Mouse (Mus musculus) olfactory bulb, adult 2 months (tissue): ENCODE data around the gene Ccdc15. TPM values are rescaled to one million over a fixed set of nuclear protein-coding genes. Genes with fewer than 3 reads are reported as not detected.

Experiments
- H3K27ac ChIP-seq: fragments of 200-500 bp; 2 replicates; pipeline ENCODE4 v1.5.1; 2012; ENCODE audit warnings: low read depth, low read length; ENCODE audit not compliant: insufficient read depth
- H3K4me1 ChIP-seq: fragments of 200-500 bp; 2 replicates; pipeline ENCODE4 v1.6.1; 2012; ENCODE audit warnings: low read length; ENCODE audit not compliant: control insufficient read depth, insufficient read depth
- H3K4me3 ChIP-seq: fragments of 200-500 bp; 2 replicates; pipeline ENCODE4 v1.5.1; 2012; ENCODE audit warnings: mild to moderate bottlenecking, low read depth, low read length, moderate library complexity; ENCODE audit not compliant: insufficient read depth
- CTCF ChIP-seq: fragments of 200-500 bp; IDR thresholded peaks from 2 replicates; pipeline ENCODE4 v1.5.1; 2012; ENCODE audit warnings: low read depth, mild to moderate bottlenecking, low read length, moderate library complexity; ENCODE audit not compliant: insufficient read depth
- POLR2A ChIP-seq: fragments of 200-500 bp; IDR thresholded peaks from 2 replicates; pipeline ENCODE4 v1.6.1; 2012; ENCODE audit warnings: mild to moderate bottlenecking, low read depth, low read length, moderate library complexity; ENCODE audit not compliant: insufficient read depth
- WGBS: fragments of 180-500 bp; shearing (Covaris S2); methylation state at CpG from one replicate; pipeline ENCODE4 v1.1.7; 2018; 5-methylcytosine and 5-hydroxymethylcytosine counted together
- polyA plus RNA-seq: library from polyadenylated mRNA; stranded (reverse); fragments of >200 nt; gene quantifications from 2 replicates; pipeline ENCODE4 v1.2.4, GENCODE M21; 2012; ENCODE audit warnings: low replicate concordance; ENCODE audit not compliant: missing spikeins, insufficient read depth, insufficient read length

Gene Ccdc15
- polyA plus RNA-seq, 1 experiment: not detected

DNA sequence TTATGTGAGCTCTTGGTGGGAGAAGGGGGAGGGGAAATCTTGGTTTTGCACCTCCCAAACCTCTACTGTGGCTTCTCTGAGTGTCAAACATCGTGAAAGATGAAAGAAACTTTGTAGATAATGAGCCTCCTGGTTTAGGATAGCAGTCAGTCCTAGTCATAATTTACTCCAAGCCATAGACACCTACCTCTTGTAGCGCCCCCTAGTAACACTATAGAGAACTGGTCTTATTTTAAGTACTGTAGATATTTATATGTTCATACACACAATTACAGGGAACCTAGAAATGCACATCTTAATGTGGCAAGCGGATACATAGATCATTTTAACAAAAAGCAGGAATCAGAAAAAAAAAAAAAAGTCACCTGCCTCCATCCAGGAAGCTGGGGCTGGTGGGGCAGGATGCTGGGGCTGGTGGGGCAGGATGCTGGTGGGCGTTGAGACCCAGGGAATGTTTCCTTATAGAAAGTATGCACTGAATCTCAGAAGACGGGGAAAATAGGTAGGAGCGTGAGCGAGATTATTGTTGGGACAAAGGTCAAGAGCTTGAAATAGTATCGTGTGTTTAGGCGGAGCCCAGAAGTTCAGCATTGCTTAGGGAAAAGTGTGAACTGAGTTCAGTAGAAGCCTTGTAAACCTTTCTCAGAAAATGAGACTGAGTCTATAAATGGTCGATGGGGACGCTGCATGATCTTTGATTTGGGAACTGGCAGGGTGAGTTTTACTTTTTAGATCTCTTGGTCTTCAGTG is 20.0 kb upstream of the Ccdc15 start:
- peak overlapping the region; percentile 64 for H3K27ac ChIP-seq
- H3K4me3 ChIP-seq: peak overlapping the region; percentile 40

DNA sequence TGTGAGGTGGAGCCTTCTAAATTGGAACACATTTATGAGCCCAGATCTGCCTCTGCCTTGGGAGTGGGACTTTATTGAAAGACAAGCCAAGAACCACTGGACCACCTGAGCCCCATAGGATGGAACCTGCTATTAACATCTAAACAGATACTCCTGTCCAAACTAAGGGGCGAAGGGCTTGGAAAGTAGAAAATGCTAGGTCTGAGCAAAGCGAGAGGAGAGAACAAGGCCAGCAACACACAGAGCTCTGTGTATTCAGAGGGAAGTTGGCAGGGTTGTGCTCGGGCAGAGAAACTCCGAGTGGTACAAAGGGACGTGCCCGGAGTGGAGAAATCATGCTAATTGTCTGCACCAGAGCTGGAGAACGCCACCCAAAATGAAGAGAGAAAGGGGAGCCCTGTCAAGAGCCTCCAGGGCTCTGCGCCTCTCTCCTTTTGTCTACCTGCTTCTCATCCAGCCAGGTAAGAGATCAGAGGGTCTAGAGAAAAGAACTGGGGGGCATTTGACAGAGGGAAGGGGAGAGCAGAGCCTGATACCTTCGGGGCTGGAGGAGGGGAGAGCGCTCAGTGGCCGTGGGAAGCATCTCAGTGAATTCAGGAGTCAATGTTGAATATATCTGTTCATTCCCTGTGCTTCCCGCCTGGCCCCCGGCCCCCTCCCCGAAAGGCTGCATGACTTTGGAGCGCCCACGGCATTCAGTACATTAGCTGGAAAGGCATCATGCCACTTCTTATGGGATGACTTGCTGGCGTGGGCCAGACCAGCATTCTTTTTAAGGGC is 19.3 kb upstream of the Ccdc15 start, which contains the start of gene Hepacam:
TSS of gene Hepacam (plus strand) at position 51 of the 780 bp plus-strand sequence.
- H3K4me3 ChIP-seq: peak within 1 kb of the TSS; percentile 40
- peaks cover 5% of the 10 kb centered on the region; the same call in 1 of the 2 replicates for H3K4me1 ChIP-seq
- WGBS: 38% methylated on average over 17 of the region's 17 CpGs
- peak within 1 kb of the TSS; percentile 66 for H3K27ac ChIP-seq
- no peak for TF ChIP-seq CTCF
- no peak for TF ChIP-seq POLR2A

More for the DNA sequence above, 20.0 kb upstream of the Ccdc15 start:
- H3K4me1 ChIP-seq: peaks cover 3% of the 10 kb centered on the region; the same call in 1 of the 2 replicates
- 58% methylated on average over 11 of the region's 11 CpGs for WGBS
- no peak for TF ChIP-seq POLR2A
- TF ChIP-seq CTCF: no peak

DNA sequence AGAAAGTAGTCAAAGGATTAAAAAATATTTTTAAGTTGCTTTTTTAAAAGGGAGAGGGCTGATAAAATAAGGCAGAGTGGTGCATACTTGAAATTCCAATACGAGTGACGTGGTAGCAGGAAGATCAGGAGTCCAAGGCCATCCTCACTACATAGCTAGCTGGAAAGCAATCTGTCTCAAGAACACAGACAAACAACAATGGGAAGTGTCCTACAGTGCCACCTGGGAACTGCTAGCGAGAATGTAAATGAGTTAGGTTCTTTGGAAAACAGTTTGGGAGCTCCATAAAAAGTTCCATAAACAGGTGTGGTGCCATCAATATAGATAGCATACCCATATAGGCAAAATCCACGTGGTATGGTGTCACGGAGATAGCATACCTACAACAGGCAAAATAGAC is 17.5 kb upstream of the Ccdc15 start:
- TF ChIP-seq CTCF (no peak), POLR2A (no peak)
- WGBS: 86% methylated on average over 5 of the region's 5 CpGs
- Histone ChIP-seq H3K27ac (no peak overlapping the region), H3K4me1 (peaks cover 5% of the 10 kb centered on the region; the same call in 1 of the 2 replicates), H3K4me3 (no peak overlapping the region)

DNA sequence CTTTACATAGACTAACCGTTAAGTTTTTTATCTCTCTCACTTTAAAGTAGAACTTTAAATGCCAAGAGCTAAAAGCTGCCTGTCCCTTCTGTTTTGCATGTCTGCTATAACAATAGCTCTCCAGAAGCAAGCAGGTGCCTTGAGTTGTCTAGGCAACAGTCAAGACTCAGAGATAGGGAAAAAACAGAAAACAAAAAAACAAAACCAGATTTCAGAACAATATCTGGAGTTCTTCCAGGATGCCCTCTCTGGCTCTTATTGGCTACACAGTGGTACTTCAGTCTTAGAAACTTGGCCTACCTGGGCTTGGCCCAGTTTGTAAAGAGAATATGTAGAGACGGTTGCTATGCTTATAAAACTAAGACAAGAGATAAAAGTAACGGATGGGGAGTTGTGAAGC is 16.2 kb upstream of the Ccdc15 start:
- 40% methylated on average over 3 of the region's 3 CpGs for WGBS
- H3K4me1 ChIP-seq: peaks cover 5% of the 10 kb centered on the region; the same call in 1 of the 2 replicates
- H3K4me3 ChIP-seq: no peak overlapping the region
- TF ChIP-seq POLR2A (no peak), CTCF (no peak)
- H3K27ac ChIP-seq: 0 out of 2 replicates have a peak overlapping the region, but pooled peaks have one; percentile 25

DNA sequence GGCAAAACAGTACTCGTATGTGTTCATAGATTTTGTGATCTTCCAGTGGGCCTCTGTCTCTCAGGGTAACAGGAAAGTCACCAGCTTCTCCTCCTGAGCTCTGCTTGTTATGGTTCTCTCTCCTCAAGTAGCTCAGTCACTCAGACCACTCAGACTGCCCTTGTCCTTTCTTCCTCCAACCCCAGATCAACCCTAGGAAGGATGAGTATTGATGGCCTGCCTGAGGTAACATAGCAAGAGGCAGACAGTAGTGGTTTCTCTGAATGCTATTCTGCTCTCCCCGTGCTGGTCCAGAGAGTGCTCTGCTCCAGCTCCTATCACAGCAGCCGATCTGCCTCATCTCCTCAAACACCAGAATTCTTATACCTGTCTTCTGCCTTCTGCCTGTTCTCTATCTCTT is 15.3 kb upstream of the Ccdc15 start:
- Histone ChIP-seq H3K27ac (peak overlapping the region; percentile 80), H3K4me1 (peaks cover 9% of the 10 kb centered on the region), H3K4me3 (no peak overlapping the region)
- TF ChIP-seq POLR2A: no peak
- no peak for TF ChIP-seq CTCF
- 44% methylated on average over 3 of the region's 3 CpGs for WGBS

DNA sequence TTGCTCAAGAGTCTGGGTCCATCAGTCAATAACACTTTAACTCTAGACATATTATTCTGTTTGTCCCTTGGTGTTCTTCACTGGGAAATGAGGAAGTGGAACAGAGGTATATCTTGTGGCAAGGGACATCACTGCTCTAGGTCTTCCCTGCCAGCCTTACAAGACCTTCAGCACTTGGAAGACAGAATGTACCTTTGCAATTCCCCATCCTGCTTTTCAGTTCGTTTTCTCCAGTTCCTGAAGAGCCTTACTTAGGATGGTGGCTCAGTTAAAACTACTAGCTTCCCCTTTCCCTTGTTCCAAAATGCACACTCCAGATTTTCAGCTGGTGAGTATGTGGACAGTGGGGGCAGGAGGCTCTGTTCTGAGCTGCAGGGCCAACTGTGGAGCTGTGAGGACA is 14.6 kb upstream of the Ccdc15 start:
- 72% methylated on average over 1 of the region's 1 CpGs for WGBS
- H3K27ac ChIP-seq: peak overlapping the region; percentile 8; the same call in 1 of the 2 replicates
- H3K4me3 ChIP-seq: no peak overlapping the region
- peaks cover 10% of the 10 kb centered on the region for H3K4me1 ChIP-seq
- TF ChIP-seq POLR2A (no peak), CTCF (no peak)

DNA sequence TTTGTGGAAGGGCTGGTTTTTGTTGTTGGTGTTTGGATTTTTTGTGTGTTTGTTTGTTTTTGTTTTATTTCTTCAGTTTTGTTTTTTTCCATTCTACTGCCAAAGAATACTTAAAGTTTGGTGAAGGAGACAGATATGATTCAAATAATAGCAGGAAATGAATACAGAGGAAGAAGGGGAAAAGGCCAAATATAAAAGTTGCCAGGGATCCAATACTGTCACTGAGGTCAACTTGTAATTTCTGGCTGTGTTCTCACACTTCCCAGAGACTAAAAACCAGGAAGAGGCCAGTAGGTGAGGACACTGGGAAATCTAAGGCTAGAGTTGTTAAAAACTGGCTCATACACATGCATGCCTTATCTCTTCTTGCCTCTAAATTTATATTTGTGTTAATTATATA is 13.9 kb upstream of the Ccdc15 start:
- no peak overlapping the region for H3K27ac ChIP-seq
- no peak overlapping the region for H3K4me3 ChIP-seq
- peaks cover 7% of the 10 kb centered on the region for H3K4me1 ChIP-seq
- TF ChIP-seq CTCF (no peak), POLR2A (no peak)

DNA sequence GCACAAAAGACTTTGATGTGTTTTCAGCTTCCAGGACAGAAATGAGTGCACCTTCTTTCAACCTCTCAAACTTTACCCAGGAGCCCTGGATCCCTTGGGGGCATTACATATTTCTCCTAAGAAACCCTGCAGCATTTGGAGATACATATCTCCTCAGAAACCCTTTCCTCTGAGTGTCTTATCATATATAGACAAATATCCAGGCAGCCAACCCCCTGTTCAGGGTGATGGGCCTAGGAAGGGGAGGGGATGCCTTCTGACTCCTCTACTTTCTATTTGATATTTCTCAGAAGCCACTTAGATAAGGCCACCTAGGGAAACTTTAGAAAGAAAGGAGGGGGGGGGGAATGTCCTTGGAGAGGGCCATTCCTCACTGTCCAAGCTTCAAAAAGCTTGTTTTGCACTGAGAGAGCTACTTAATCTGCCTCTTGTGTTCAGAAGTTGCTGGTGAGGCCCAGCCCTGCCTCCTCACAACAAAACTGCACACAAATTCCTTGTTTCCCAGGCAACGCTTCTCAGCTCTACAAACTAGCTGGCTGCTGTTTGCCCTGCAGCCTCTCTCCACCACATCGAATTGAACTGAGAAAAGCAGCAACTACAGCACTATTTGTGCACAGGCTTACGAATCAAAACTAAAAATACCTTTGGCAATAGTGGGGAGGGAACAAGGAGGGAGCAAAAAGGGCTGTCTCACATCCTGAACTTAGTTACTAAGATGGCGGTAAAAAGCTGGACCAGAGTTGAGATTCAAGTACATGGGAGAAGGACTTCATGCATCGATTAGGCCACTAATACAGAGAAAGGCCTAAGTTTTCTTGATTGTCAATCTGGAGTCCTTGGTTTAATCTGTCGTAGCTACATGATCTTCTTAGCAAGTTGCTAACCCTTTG is 11.3 kb upstream of the Ccdc15 start:
- peaks cover 7% of the 10 kb centered on the region for H3K4me1 ChIP-seq
- H3K27ac ChIP-seq: peak overlapping the region; percentile 74
- WGBS: 13% methylated on average over 6 of the region's 6 CpGs
- no peak overlapping the region for H3K4me3 ChIP-seq
- TF ChIP-seq CTCF (no peak), POLR2A (no peak)
